Comparison of ENCODE assay signal across 9 mouse cellular contexts in genomic region chrX:141721725-141722124, GRCm38 (mm10). TPM values are rescaled to one million over a fixed set of nuclear protein-coding genes. Genes with fewer than 3 reads are reported as not detected.
A peak's percentile ranks its signal among the peaks of the same experiment; 100 is the strongest.
DNase-seq lines count a peak whose midpoint lies in the region; ATAC-seq and TF ChIP-seq lines count a peak whose summit lies in the region.
"Had no signal": no experiment of that assay in that cellular context is flagged by ENCODE, and none has a peak within 500 bp of the region (broad histone marks: within the 10 kb centered on the region; RNA-seq: fewer than 3 reads in every experiment).

No protein-coding gene starts in this region.

- no peaks in the 10 kb centered on the region; the same call in 1 of the 2 replicates for H3K4me1 ChIP-seq in heart, adult 2 months (ENCODE audit: control insufficient read depth, insufficient read depth, low read length)
- H3K4me1 ChIP-seq in bone marrow macrophage, adult 2 months (ENCODE audit: control insufficient read depth, insufficient read depth, low read length), result no peaks in the 10 kb centered on the region
- no peaks in the 10 kb centered on the region; the same call in 1 of the 2 replicates for H3K4me1 ChIP-seq in heart, postnatal 0 days (ENCODE audit: control insufficient read depth, insufficient read depth)
- H3K4me1 ChIP-seq in liver, adult 2 months (ENCODE audit: control insufficient read depth, insufficient read depth, low read length), result peaks cover 2% of the 10 kb centered on the region; the same call in 1 of the 2 replicates

- H3K9ac ChIP-seq in heart, adult 2 months (ENCODE audit: low read depth, low read length), result no peak overlapping the region
- H3K9ac ChIP-seq in heart, postnatal 0 days (replicated peaks; ENCODE audit: low read depth, low read length), result no peak overlapping the region
- no peak overlapping the region for H3K9ac ChIP-seq in liver, adult 2 months (ENCODE audit: low read depth, low read length)

- H3K36me3 ChIP-seq in heart, adult 2 months (ENCODE audit: control insufficient read depth, insufficient read depth, low read length), result no peaks in the 10 kb centered on the region
- no peaks in the 10 kb centered on the region for H3K36me3 ChIP-seq in heart, postnatal 0 days (replicated peaks; ENCODE audit: control insufficient read depth, insufficient read depth, low read length)
- H3K36me3 ChIP-seq in liver, adult 2 months (ENCODE audit: control insufficient read depth, insufficient read depth, low read length), result no peaks in the 10 kb centered on the region
- H3K36me3 ChIP-seq: G1E had no signal

- TF ChIP-seq EP300 in heart, adult 2 months (IDR thresholded peaks at IDR 0.05; ENCODE audit: insufficient read depth, low read depth, low read length), result no peak
- no peak for TF ChIP-seq EP300 in heart, postnatal 0 days (IDR thresholded peaks at IDR 0.05; ENCODE audit: low read depth)

- intact Hi-C loops in heart, adult 2 months (cut with DNase I), result no loop called here
- intact Hi-C loops in heart, postnatal 36 days (cut with DNase I), result no loop called here

- no peaks in the 10 kb centered on the region for H3K79me2 ChIP-seq in heart, adult 2 months (replicated peaks; ENCODE audit: control insufficient read depth, insufficient read depth, low read length)
- H3K79me2 ChIP-seq in liver, adult 2 months (ENCODE audit: control insufficient read depth, insufficient read depth, low read length), result no peaks in the 10 kb centered on the region

- peak in 1 of 2 experiments; percentile 16 for DNase-seq in heart, adult 2 months
- DNase-seq in heart, postnatal 36 days, result no peak
- no peak for DNase-seq in heart, postnatal 0 days (ENCODE audit: low spot score)
- no peak for DNase-seq in liver, adult 2 months (ENCODE audit: extremely low read depth, low read depth, low spot score)
- DNase-seq in retina, postnatal 1 day, result peak; percentile 55
- DNase-seq in layer of hippocampus, adult 9-11 months, result no peak
- DNase-seq in layer of hippocampus, postnatal 14 days (ENCODE audit: low spot score in 2 of 2), result no peak

- H3K27me3 ChIP-seq in heart, adult 2 months (ENCODE audit: control insufficient read depth, insufficient read depth, low read length), result peaks cover 16% of the 10 kb centered on the region
- H3K27me3 ChIP-seq in heart, postnatal 0 days (ENCODE audit: control insufficient read depth, insufficient read depth, low read length), result peaks cover 64% of the 10 kb centered on the region
- peaks cover 26% of the 10 kb centered on the region for H3K27me3 ChIP-seq in liver, adult 2 months (ENCODE audit: control insufficient read depth, insufficient read depth, low read length)

- TF ChIP-seq CTCF in heart, adult 2 months (IDR thresholded peaks at IDR 0.05), result no peak
- no peak for TF ChIP-seq CTCF in bone marrow macrophage, adult 2 months (IDR thresholded peaks at IDR 0.05; ENCODE audit: low read depth, low read length)
- no peak for TF ChIP-seq CTCF in heart, postnatal 0 days (IDR thresholded peaks at IDR 0.05; ENCODE audit: low read depth)
- no peak for TF ChIP-seq CTCF in liver, adult 2 months (IDR thresholded peaks at IDR 0.05; ENCODE audit: low read depth, low read length)

- H3K4me3 ChIP-seq in heart, adult 2 months, result peak overlapping the region; percentile 14; the same call in 1 of the 2 replicates
- H3K4me3 ChIP-seq in bone marrow macrophage, adult 2 months (ENCODE audit: insufficient read depth, low read length), result peak overlapping the region; percentile 33
- H3K4me3 ChIP-seq in heart, postnatal 0 days (ENCODE audit: low read depth, low read length), result peak overlapping the region; percentile 41
- H3K4me3 ChIP-seq in liver, adult 2 months (ENCODE audit: insufficient read depth, low read depth, low read length), result peak overlapping the region; percentile 46; the same call in 1 of the 2 replicates

- H3K9me3 ChIP-seq in heart, postnatal 0 days (replicated peaks; ENCODE audit: control insufficient read depth, low read length), result no peaks in the 10 kb centered on the region
- H3K9me3 ChIP-seq: G1E had no signal

- WGBS in heart, adult 2 months, result 12% methylated on average over 33 of the region's 33 CpGs
- 23% methylated on average over 33 of the region's 33 CpGs for WGBS in heart, postnatal 0 days
- WGBS in liver, adult 2 months, result 1% methylated on average over 32 of the region's 33 CpGs

- no peak for ATAC-seq in heart, postnatal 0 days (ENCODE audit: insufficient read depth, low read depth)

- peak overlapping the region; percentile 59 for H3K4me2 ChIP-seq in heart, postnatal 0 days (ENCODE audit: low read depth, low read length)

- H3K27ac ChIP-seq in heart, adult 2 months, result no peak overlapping the region
- no peak overlapping the region for H3K27ac ChIP-seq in bone marrow macrophage, adult 2 months (ENCODE audit: insufficient read depth, low read depth, low read length)
- no peak overlapping the region for H3K27ac ChIP-seq in heart, postnatal 0 days (ENCODE audit: low read depth)
- H3K27ac ChIP-seq in liver, adult 2 months (replicated peaks; ENCODE audit: insufficient read depth, low read depth, low read length), result no peak overlapping the region

- no peak for TF ChIP-seq POLR2A in heart, adult 2 months (IDR thresholded peaks at IDR 0.05; ENCODE audit: insufficient read depth, low read depth, low read length)
- no peak for TF ChIP-seq POLR2A in bone marrow macrophage, adult 2 months (IDR thresholded peaks at IDR 0.05; ENCODE audit: borderline replicate concordance, low read depth, low read length)
- TF ChIP-seq POLR2A in liver, adult 2 months (IDR thresholded peaks at IDR 0.05; ENCODE audit: extremely low read depth, insufficient read depth, low read length), result no peak

RNA-seq across cellular contexts. Expression of gene Irs4, which starts 3.3 kb away (rescaled TPM):
- total RNA-seq in heart, adult 2 months (2021), result not detected
- not detected in 2 replicates for polyA plus RNA-seq in heart, adult 2 months (2012; rRNA removed)
- not detected for total RNA-seq in heart, postnatal 36 days (2021)
- not detected in 2 replicates for polyA plus RNA-seq in bone marrow macrophage, adult 2 months (2012; ENCODE audit: insufficient read depth, insufficient read length, missing spikeins)
- total RNA-seq in heart, postnatal 0 days (2014; rRNA removed; ENCODE audit: low replicate concordance), result not detected in 2 replicates
- polyA plus RNA-seq in heart, postnatal 0 days (2015; fragmentation: Nextera tagmentation; extraction: Ambion mirVana), result 0.03 TPM in 1 of 2 replicates, not detected in the other
- not detected in 2 replicates for total RNA-seq in liver, adult 2 months (2014; rRNA removed)
- polyA plus RNA-seq in liver, adult 2 months (2012; rRNA removed), result not detected in 2 replicates
- total RNA-seq in layer of hippocampus, postnatal 14 days (2021), result under 1 TPM; 0.18 to 0.41 TPM
- polyA plus RNA-seq: G1E had no signal
